Mouse (Mus musculus) adrenal gland, adult 2 months (tissue): Measurements from ENCODE around the gene Thap11. TPM values are rescaled to one million over a fixed set of nuclear protein-coding genes. Genes with fewer than 3 reads are reported as not detected.
"Not testable (repeated sequence)": the region's sequence is repeated elsewhere in the genome, so short reads cannot be mapped to it uniquely, and the experiment has no call there.

ENCODE experiments used
- DNase-seq: peaks from one replicate; pipeline ENCODE4 v3.0.0; 2021
- long read RNA-seq: library from polyadenylated mRNA; stranded (forward); transcript quantifications from one replicate; pipeline ENCODE4 v2.0.0, GENCODE M21; 2021
- polyA plus RNA-seq: library from polyadenylated mRNA; depleted of rRNA; stranded (reverse); fragments of >200 nt; gene quantifications from 2 replicates; pipeline ENCODE4 v1.2.3, GENCODE M21; 2012; rRNA removed
- total RNA-seq, 2 experiments: library from RNA; stranded (reverse); gene quantifications; 2 replicates each; pipeline ENCODE4 v1.2.3; 2021

The Thap11 gene
- total RNA-seq (10 to 100 TPM; 31.7 to 38.0 TPM), polyA plus RNA-seq (79.7 and 91.6 TPM in 2 replicates)
- long read RNA-seq, transcript Thap11-201 (1 exons, 1,819 nt): major isoform, 34 of 34 reads
- long read RNA-seq, partial matches to known transcripts: 0 of 34 reads
- long read RNA-seq, other reads (novel, unspliced or antisense): 0 of 34 reads

- peak; percentile 95 for DNase-seq
These were observed at the start of gene Thap11 for GRCm38 (mm10) chr8:105854715-105855216. Gene Thap11, plus strand, starts transcription at chr8:105855132.

- DNase-seq: no peak
These were observed 49.6 kb upstream of the Thap11 start for GRCm38 (mm10) chr8:105805346-105805745.

DNA sequence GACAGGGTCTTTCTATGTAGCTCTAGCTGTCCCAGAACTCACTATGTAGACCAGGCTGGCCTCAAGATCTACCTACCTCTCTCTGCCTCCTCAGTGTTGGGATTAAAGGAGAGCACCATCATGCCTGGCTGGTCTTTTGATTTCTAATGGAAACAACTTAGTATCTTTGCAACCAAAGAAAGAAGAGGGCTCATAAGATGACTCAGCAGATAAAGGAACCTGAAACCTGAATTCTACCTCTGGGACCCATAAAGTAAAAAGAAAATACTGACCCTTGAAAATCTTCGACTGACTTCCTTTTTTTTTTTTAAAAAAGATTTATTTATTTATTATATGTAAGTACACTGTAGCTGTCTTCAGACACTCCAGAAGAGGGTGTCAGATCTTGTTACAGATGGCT lies 49.0 kb upstream of the Thap11 start:
- no peak for DNase-seq

GRCm38 (mm10) chr8:105807766-105808165 lies 47.2 kb upstream of the Thap11 start:
- no peak for DNase-seq

- peak; percentile 76 for DNase-seq
These were observed 46.5 kb upstream of the Thap11 start for GRCm38 (mm10) chr8:105808480-105808879.

DNA sequence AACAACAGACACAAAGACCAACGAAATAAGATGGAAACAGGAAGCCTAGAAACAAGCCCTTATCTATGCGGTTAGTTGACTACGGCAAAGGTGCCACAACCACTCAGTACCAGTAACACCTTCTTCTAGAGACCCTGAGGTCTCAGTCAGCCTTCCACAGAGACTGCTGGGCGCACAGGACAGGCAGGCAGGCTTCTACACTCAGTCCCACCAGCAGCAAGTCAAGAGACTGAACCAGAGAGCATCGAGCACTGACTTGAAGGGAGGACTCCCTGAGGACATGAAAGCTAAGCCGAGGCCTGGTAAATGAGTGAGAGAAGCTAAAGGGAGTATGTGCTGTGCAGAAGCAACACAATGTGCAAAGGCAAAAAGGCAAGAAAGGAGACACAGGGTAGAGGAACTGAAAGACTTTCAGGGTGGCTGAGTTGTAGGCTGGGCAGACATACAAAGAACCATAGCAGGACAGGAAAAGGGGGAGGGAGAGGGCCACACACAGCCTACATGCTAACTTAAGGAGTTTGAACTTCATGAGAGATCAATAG lies 44.6 kb upstream of the Thap11 start:
- no peak for DNase-seq

- no peak for DNase-seq
These were observed 43.9 kb upstream of the Thap11 start for GRCm38 (mm10) chr8:105811061-105811460.

DNA sequence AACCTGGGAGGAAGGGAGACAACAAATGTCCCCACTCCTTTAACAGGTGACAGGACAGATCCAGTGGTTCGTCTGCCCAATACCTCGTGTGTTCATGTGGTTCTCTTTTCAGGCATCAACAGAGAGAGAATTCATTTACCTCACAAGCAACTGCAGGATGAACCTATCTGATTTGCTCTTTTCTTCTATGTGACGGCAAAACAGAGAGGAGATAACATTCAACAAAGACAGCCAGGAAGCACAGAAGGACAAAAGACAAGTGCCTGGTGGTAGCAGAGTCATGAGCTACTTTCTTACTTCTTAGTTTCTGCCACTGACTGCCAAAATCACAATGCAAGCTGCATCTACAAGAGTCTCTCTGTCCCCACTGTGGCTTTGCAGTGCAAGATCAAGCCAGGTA lies 43.4 kb upstream of the Thap11 start:
- no peak for DNase-seq

GRCm38 (mm10) chr8:105812511-105812910 lies 42.4 kb upstream of the Thap11 start:
- no peak for DNase-seq

- DNase-seq: no peak
These were observed 41.7 kb upstream of the Thap11 start for GRCm38 (mm10) chr8:105813241-105813640.

DNA sequence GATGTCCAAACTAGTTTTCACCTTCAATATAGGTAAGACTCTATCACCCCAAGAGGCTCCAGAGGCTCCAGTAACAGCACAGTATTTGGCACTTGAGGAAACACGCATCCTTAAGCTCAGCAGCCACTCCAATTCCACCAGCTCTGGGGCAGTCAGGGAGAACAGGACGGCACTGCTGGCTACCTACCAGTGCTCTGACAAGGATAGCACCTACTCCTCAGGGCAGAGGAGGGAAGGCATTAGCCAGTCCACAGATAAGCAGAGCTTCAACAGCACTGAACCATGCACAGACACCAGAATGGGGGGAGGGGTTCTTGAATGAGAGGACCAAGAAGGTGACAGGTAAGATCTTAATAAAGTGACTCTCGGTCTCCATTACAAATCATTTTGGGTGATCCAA lies 35.3 kb upstream of the Thap11 start:
- no peak for DNase-seq

GRCm38 (mm10) chr8:105820925-105821324 lies 34.0 kb upstream of the Thap11 start:
- no peak for DNase-seq

DNA sequence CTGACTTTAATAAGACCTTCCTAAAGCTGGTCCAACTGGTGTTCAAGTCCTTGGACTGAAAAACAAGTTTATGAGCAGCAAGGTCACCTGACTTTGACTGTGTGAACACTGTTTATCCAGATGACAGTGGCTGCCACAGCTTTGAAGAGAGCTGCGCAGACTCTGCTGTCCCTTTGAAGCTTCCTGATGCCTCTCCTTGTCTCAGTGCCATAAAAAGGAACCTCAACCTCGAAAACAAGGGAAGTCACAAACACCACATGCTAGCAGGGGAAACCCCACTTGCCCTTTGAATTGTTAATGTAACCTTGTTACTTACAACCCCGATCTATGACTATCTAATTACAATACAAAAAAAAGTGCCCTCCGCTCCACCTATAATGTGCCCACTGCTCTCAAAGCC lies 29.4 kb upstream of the Thap11 start:
- peak; percentile 33 for DNase-seq

GRCm38 (mm10) chr8:105826379-105826778 lies 28.6 kb upstream of the Thap11 start:
- DNase-seq: no peak

- peak; percentile 97 for DNase-seq
These were observed 27.8 kb upstream of the Thap11 start, which contains the start of the genes Ranbp10 and Tsnaxip1 for GRCm38 (mm10) chr8:105826861-105827848. Gene Ranbp10, minus strand, starts transcription at chr8:105827350. Gene Tsnaxip1, plus strand, starts transcription at chr8:105827731.

DNA sequence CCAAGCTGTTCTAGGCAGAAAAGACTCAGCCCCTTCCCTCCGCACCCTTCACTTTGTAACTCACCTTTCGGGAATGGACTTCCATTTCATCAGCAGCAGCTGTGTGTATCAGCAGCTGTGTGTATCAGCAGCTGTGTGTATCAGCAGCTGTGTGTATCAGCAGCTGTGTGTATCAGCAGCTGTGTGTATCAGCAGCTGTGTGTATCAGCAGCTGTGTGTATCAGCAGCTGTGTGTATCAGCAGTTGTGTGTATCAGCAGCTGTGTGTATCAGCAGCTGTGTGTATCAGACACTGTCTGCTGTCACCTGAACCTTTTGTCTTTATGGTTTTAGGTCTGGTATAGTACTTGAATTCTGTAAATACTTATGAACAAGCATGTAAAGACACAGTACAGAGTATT lies 21.2 kb upstream of the Thap11 start:
- not testable (repeated sequence) for DNase-seq

DNA sequence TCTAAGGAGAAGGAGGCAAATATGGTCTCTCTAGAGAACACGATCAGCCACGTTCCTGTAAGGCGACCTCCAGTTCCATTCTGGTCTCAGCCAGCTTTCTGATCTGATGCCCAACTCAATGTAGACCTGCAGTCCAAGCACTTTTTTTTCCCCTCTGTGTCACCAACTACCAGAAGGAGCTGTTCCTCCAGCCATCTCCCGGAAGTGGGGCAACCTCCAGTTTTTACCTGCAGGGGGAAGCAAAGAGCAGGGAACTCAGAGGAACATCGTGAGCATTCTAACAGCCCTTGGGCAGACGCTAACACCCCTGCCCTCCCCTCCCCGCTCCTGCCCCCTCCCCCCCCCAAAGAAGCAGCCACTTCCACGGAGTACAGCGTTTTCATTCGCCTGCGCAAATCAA lies 19.6 kb upstream of the Thap11 start:
- DNase-seq: peak; percentile 81

DNA sequence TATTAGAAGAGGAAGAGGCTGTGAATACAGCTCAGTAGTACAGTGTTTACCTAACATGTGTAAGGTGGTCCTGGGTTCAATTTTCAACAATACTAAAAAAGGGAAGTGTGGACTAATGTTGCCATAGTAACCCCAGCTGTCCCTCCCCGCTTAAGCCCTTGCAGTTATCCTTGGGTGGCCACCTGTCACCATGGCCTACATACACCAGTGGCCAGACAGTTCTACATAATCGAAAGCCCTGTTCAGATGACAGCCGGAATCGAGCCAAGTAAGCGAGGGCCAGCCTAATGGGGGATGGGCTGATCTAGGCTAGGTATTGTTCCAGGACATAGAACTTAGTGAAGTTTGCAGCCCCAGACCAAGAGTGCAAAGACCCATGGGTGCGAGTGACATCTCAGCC lies 17.9 kb upstream of the Thap11 start:
- DNase-seq: no peak

GRCm38 (mm10) chr8:105839209-105839608 lies 15.7 kb upstream of the Thap11 start:
- DNase-seq: no peak

DNA sequence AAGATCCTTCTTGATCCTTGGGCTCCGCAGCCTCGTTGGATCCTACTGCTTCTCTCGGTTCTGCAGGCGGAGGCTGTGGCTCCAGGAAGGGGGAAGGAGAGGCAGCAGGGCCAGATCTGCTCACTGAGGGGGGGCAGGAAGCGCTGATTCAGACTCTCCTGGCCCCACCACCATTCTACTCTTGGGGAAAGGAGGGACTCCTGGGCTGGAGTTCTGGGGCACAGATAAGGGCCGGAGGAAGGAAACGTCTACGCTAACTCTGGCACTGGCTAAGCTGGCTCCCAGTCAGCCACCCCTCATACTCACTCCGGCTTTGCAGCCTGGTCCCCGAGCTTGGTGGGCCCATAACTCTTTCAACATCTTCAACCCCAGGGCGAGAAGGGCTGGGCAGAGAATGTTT lies 8.3 kb upstream of the Thap11 start:
- no peak for DNase-seq

- no peak for DNase-seq
These were observed 4.9 kb upstream of the Thap11 start for GRCm38 (mm10) chr8:105850014-105850413.

DNA sequence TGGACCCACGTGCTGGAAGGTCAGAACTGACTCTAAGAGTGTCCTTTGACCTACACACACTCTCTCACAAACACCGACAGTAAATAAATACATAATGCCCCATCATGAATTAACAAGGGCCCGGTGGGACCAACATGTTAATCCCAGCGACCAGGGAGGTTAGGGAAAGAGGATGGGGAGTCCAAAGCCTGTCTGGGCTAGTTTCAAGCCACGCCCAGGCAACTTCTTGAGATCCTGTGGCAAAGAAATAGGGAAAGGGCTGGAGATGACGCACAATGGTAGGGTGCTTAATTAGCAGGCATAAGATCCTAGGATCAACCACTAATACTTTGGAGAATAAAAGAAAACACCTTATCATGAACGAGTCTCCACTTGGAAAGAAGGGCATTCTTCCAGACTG lies 4.3 kb upstream of the Thap11 start:
- no peak for DNase-seq

GRCm38 (mm10) chr8:105851651-105852143 lies 3.2 kb upstream of the Thap11 start:
- peak; percentile 92 for DNase-seq
